Comparison of ENCODE assay signal across 8 mouse cellular contexts in genomic region chr11:81151286-81152020, GRCm38 (mm10).
DNase-seq lines count a peak whose midpoint lies in the region; ATAC-seq and TF ChIP-seq lines count a peak whose summit lies in the region.

No protein-coding gene starts in this region.

- H3K9me3 ChIP-seq in liver, embryonic 14.5 days (ENCODE audit: control insufficient read depth, low read length) = no peaks in the 10 kb centered on the region

- no peak for TF ChIP-seq EP300 in liver, embryonic 14.5 days (IDR thresholded peaks at IDR 0.05; ENCODE audit: low read depth)

- ATAC-seq in liver, embryonic 14.5 days (ENCODE audit: insufficient read depth) = no peak
- no peak for ATAC-seq in erythroid progenitor cell, adult 5-6 weeks (replicated peaks; ENCODE audit: low FRiP score, poor library complexity, severe bottlenecking)
- no peak for ATAC-seq in megakaryocyte progenitor cell, adult 5-6 weeks (replicated peaks; ENCODE audit: poor library complexity)

- 4% methylated on average over 32 of the region's 36 CpGs for WGBS in liver, embryonic 14.5 days (ENCODE audit: insufficient replicate concordance)

- H3K4me1 ChIP-seq in liver, embryonic 14.5 days (replicated peaks; ENCODE audit: control insufficient read depth in 2 of 2, insufficient read depth in 2 of 2, low read length in 1 of 2) = no peaks in the 10 kb centered on the region

- no peak for TF ChIP-seq CTCF in liver, embryonic 14.5 days (IDR thresholded peaks at IDR 0.05; ENCODE audit: low read depth)

- intact Hi-C loops in heart, postnatal 10 days (cut with DNase I) = no loop called here

- peak; percentile 20 for DNase-seq in cerebellum, adult 11 months
- no peak for DNase-seq in cerebellum, adult 9-10 months
- DNase-seq in ovary, postnatal 36 days (ENCODE audit: low spot score) = peak; percentile 10
- no peak for DNase-seq in ovary, postnatal 10 days (ENCODE audit: low spot score)
- peak; percentile 0 to 1 for DNase-seq in heart, postnatal 10 days
- no peak for DNase-seq in liver, embryonic 14.5 days (ENCODE audit: low read depth in 3 of 3, low spot score in 3 of 3)

- peak overlapping the region; percentile 42 for H3K4me2 ChIP-seq in liver, embryonic 14.5 days (ENCODE audit: low read depth)

- no peak overlapping the region for H3K27ac ChIP-seq in liver, embryonic 14.5 days

- H3K36me3 ChIP-seq in liver, embryonic 14.5 days (replicated peaks; ENCODE audit: control insufficient read depth, insufficient read depth, low read depth) = no peaks in the 10 kb centered on the region

- peaks cover 38% of the 10 kb centered on the region for H3K27me3 ChIP-seq in liver, embryonic 14.5 days (ENCODE audit: control insufficient read depth, insufficient read depth, low read length)

- H3K4me3 ChIP-seq in liver, embryonic 14.5 days (ENCODE audit: insufficient read depth in 1 of 2, low read depth in 2 of 2, low read length in 2 of 2) = no peak overlapping the region; a peak in 1 of 4 replicates

- H3K9ac ChIP-seq in liver, embryonic 14.5 days (replicated peaks) = no peak overlapping the region

Comparison
In these comparisons a context has a peak if more than half of its experiments do, and no peak if none do; other contexts are left out.
1. DNase-seq: peak in cerebellum, adult 11 months (single experiment), ovary, postnatal 36 days (single experiment) and heart, postnatal 10 days (2 of 2); none in cerebellum, adult 9-10 months (single experiment), ovary, postnatal 10 days (single experiment) and liver, embryonic 14.5 days (0 of 3).